Mouse (Mus musculus): ENCODE measurements around the gene Ttll5.

Gene Ttll5

GRCm38 (mm10) chr12:85839371-85840000 is 15.0 kb downstream of the Ttll5 start:
- DNase-seq (ENCODE audit: low read depth, low spot score): no peak

GRCm38 (mm10) chr12:85848164-85848958 is 23.9 kb downstream of the Ttll5 start:
- peak; percentile 56 for DNase-seq (ENCODE audit: low read depth, low spot score)

- DNase-seq (ENCODE audit: low read depth, low spot score): no peak
Measured at GRCm38 (mm10) chr12:85850661-85851060, 26.2 kb downstream of the Ttll5 start.

- no peak for DNase-seq (ENCODE audit: low read depth, low spot score)
Measured at GRCm38 (mm10) chr12:85853836-85854235, 29.4 kb downstream of the Ttll5 start.

- no peak for DNase-seq (ENCODE audit: low read depth, low spot score)
Measured at GRCm38 (mm10) chr12:85854271-85854670, 29.8 kb downstream of the Ttll5 start.

- DNase-seq (ENCODE audit: low read depth, low spot score): no peak
Measured at GRCm38 (mm10) chr12:85857300-85857699, 32.8 kb downstream of the Ttll5 start.

GRCm38 (mm10) chr12:85859111-85859510 is 34.7 kb downstream of the Ttll5 start:
- DNase-seq (ENCODE audit: low read depth, low spot score): no peak

GRCm38 (mm10) chr12:85859511-85860189 is 35.2 kb downstream of the Ttll5 start:
- no peak for DNase-seq (ENCODE audit: low read depth, low spot score)

- DNase-seq (ENCODE audit: low read depth, low spot score): no peak
Measured at GRCm38 (mm10) chr12:85862514-85862913, 38.1 kb downstream of the Ttll5 start.

- no peak for DNase-seq (ENCODE audit: low read depth, low spot score)
Measured at GRCm38 (mm10) chr12:85865526-85865925, 41.1 kb downstream of the Ttll5 start.

- DNase-seq (ENCODE audit: low read depth, low spot score): no peak
Measured at GRCm38 (mm10) chr12:85866624-85867023, 42.2 kb downstream of the Ttll5 start.

GRCm38 (mm10) chr12:85867125-85867524 is 42.7 kb downstream of the Ttll5 start:
- DNase-seq (ENCODE audit: low read depth, low spot score): no peak

GRCm38 (mm10) chr12:85869423-85869822 is 45.0 kb downstream of the Ttll5 start:
- no peak for DNase-seq (ENCODE audit: low read depth, low spot score)

- DNase-seq (ENCODE audit: low read depth, low spot score): no peak
Measured at GRCm38 (mm10) chr12:85879631-85880314, 55.3 kb downstream of the Ttll5 start.

GRCm38 (mm10) chr12:85885024-85885423 is 60.6 kb downstream of the Ttll5 start:
- no peak for DNase-seq (ENCODE audit: low read depth, low spot score)

GRCm38 (mm10) chr12:85890054-85890453 is 65.6 kb downstream of the Ttll5 start:
- DNase-seq (ENCODE audit: low read depth, low spot score): no peak

GRCm38 (mm10) chr12:85903986-85904385 is 79.5 kb downstream of the Ttll5 start:
- DNase-seq (ENCODE audit: low read depth, low spot score): no peak

GRCm38 (mm10) chr12:85905666-85906065 is 81.2 kb downstream of the Ttll5 start:
- DNase-seq (ENCODE audit: low read depth, low spot score): no peak

GRCm38 (mm10) chr12:85907896-85908295 is 83.4 kb downstream of the Ttll5 start:
- no peak for DNase-seq (ENCODE audit: low read depth, low spot score)

- DNase-seq (ENCODE audit: low read depth, low spot score): no peak
Measured at GRCm38 (mm10) chr12:85910811-85911210, 86.4 kb downstream of the Ttll5 start.

- DNase-seq (ENCODE audit: low read depth, low spot score): no peak
Measured at GRCm38 (mm10) chr12:85912712-85913504, 88.4 kb downstream of the Ttll5 start.

Measured in ES-CJ7 (cell line).